Mouse (Mus musculus): Measurements from ENCODE around the gene Filip1l.

The Filip1l gene

GRCm38 (mm10) chr16:57482911-57483310 is 130.0 kb downstream of the Filip1l start:
- DNase-seq (ENCODE audit: low spot score in 2 of 2) = no peak

DNA sequence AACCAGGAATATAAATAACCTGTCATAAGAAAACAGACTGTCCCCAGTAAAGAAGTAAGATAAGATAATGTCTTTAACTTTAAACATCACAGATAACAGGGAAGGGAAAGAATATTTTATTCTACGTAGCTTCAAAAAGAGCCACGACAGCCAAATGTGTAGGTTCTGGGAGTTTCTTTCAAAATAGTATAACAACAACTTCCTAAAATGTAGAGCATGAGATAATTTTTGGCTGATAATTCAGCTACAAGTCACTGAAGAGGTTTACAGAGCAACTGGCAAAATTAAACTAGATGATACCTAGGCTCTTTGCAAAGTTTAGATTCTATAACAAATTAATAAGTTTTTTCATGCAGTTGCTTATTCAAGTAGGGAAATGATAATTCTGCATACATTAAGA is 130.6 kb downstream of the Filip1l start:
- no peak for DNase-seq (ENCODE audit: low spot score in 2 of 2)

DNA sequence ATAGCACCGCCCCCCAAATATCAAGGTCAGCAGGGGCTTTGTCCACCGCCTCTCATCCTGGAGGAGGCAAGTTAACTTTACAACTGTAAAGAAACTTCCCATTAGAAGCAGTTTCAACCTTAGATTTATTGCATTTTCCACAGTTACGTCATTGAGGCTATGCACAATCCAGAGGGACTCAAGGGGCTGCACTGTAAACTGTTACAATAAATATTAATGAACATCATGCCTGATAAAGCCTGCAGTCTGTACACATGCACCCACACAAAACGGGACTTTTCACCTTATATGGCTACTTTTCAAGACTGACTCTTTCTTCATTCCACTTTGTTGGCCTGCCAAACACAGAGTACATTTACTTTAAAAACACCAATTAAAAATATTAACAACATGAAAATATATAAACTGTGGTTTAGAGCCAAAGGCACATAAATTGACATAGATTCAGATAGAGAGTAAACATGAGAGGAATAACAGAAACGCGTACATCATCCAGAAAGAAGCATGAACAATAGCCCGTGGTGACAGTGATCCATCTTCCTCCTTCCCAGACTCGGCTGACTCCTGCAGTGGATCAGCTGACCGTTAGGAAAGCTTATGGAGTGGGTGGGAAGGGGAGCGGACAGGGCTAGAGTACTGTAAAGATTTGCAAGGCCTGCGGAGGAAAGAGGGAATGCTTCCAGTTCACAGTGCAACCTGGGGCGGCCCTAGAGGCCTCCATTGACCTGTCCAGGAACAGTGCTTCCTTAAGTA is 131.3 kb downstream of the Filip1l start:
- DNase-seq (ENCODE audit: low spot score in 2 of 2) = no peak

- DNase-seq (ENCODE audit: low spot score in 2 of 2) = no peak
Observed at GRCm38 (mm10) chr16:57485265-57485664, 132.4 kb downstream of the Filip1l start.

GRCm38 (mm10) chr16:57486266-57486665 is 133.4 kb downstream of the Filip1l start:
- no peak for DNase-seq (ENCODE audit: low spot score in 2 of 2)

DNA sequence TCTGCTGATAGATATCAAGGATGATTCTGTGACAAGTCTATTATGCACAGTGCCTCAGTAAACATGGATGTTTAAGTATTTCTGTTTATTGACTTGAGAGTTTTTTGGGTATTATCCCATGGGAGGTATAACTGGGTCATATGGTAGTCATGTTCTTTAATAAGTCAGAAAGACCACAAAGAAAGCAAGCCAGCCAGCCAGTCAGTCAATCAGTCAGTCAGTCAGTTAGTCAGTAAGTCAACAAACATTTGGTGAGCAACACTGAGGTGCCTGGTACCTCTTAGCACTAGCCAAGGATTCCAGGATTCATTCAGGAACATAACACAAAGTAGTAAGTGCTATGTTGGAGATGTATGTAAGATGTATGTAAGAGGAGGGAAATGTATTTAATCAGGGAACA is 135.8 kb downstream of the Filip1l start:
- DNase-seq (ENCODE audit: low spot score in 2 of 2) = no peak

DNA sequence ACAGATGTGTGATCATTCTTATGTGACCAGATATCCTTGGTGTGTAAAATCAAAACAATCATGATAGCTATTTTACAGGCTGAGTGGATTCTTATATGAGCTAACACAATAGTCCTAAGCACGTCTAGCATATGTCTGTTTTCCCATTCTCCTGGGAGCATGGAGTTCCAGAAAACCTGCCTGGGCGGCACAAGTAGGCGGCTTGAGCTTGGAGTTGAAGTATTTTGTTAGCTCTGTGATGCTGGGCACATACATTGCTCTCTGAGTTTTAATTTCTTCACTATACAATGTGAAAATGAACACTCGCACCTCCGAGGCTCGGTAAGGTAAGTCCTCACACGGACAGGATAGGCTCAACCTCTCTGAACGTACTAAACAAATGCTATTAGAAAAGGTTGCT is 137.8 kb downstream of the Filip1l start:
- no peak for DNase-seq (ENCODE audit: low spot score in 2 of 2)

DNA sequence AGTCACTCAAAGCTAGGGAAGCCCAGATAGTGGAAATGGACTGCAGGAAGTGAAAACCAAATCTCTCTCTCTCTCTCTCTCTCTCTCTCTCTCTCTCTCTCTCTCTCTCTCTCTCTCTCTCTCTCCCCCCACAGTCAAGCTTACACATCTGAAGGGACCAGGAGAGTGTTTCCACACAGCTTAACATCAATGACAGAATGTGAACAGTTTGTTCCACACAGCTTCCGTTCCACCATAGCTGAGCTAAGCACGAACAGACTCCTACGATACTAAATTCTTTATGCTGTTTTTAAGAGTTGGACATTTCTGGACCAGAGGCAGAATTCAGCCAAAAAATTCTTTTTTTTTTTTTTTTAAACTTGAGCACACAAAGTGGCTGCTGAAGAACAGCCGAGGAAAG is 139.0 kb downstream of the Filip1l start:
- no peak for DNase-seq (ENCODE audit: low spot score in 2 of 2)

DNA sequence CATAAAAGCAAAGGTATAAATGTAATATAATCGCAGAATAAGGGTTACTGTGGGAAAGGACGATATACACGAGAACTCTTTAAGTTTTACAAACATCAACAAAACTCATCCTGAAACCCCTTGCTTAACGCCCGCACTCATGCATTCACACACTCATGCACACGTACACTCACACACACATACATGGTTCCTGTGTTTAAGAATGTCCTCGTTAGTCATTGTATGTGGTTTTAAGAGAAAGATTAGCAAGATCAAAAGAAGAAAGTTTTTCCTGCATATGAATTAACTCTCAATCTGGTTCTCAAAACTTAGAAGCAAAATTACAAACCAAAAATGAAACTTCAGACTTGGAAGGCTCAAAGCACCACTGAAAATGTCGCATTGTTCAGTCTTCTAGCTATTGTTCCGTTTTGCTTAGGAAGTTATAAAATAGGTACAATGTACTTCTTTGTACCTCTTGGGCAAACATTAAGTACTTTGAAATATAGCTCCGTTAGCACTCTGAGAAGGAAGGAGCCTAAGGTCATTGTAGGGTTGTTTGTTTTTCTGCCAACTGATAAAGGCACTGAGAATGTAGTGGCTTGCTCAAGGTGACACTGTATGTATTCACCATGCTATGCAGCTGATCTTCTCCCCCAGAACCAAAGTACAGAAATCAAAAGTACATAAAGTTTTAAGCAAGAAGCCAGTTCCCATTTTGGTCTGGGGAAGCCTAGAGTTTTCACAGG is 142.7 kb downstream of the Filip1l start:
- DNase-seq (ENCODE audit: low spot score in 2 of 2) = no peak

DNA sequence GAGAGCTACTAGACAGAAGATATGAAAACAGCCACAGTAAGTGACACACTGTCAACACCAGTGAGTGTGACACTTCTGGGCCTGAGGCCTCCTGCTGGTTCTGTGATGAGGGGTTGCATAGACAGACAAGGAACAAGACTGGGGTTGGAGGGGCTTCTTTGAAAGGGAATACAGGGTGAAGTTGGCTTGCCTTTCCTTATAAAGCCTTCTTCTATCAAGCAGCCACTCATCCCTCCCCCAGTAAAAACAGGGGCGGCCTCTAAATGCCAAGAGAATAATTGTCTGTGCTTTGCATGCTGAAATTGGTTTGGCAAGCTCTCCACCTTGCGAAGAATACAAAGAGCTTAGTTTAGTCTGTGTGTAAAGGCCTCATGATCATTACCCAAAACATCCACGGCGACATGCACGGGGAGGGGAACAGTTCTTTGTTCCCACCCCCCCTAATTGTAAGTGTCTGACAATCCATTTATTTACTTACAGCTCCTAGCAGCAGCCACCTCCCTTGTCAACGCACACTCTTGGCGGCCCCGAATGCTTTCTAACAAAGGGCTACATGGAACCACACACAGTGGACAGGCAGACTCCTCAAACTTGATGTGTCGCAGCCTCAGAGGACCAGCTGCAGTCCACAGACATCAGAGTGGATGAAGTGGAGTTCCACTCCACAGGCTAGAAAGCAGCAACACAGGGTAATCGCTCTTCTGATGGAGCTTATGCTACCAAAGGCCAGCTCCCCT is 143.7 kb downstream of the Filip1l start:
- DNase-seq (ENCODE audit: low spot score in 2 of 2) = peak; percentile 44 to 61

GRCm38 (mm10) chr16:57500851-57501250 is 148.0 kb downstream of the Filip1l start:
- DNase-seq (ENCODE audit: low spot score in 2 of 2) = no peak

GRCm38 (mm10) chr16:57502230-57502629 is 149.3 kb downstream of the Filip1l start:
- no peak for DNase-seq (ENCODE audit: low spot score in 2 of 2)

- no peak for DNase-seq (ENCODE audit: low spot score in 2 of 2)
Observed at GRCm38 (mm10) chr16:57502761-57503160, 149.9 kb downstream of the Filip1l start.

DNA sequence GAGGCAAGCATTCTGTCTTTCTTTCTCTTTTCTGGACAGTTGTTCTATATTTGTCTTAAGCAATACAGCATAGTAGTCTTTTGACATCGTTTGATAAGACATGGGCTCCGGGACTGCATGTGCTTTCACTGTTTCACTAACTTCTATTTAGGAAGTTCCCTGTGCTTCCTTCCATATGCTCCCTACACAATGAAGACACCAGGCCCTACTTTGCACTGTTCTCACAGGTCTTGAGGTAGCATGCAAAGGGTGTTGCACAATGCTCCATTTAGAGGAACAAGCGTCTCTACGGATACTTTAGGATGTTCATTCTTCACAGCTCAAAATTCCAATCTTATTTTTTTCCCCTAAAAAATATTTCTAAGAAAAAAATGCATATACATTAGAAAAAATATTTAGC is 151.8 kb downstream of the Filip1l start:
- no peak for DNase-seq (ENCODE audit: low spot score in 2 of 2)

DNA sequence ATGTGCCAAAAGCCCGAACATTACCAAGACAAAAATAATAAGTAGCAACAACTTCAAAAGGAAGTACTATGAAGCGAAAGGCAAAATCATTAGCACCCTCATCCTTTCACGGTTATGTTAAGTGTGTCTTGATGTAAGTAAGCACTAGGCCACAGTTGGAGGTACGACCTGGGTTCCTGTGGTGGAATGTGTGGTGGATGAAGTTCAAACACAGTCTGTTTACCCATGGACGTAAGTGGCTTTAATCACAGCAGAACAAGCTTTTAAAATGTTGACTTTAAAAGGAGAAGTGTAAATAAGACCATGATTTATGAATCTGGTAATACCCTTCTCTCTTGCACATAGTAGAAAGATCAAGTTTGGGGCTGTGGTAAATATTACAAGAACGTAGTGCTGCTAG is 153.2 kb downstream of the Filip1l start:
- DNase-seq (ENCODE audit: low spot score in 2 of 2) = no peak

GRCm38 (mm10) chr16:57508351-57508750 is 155.5 kb downstream of the Filip1l start:
- no peak for DNase-seq (ENCODE audit: low spot score in 2 of 2)

DNA sequence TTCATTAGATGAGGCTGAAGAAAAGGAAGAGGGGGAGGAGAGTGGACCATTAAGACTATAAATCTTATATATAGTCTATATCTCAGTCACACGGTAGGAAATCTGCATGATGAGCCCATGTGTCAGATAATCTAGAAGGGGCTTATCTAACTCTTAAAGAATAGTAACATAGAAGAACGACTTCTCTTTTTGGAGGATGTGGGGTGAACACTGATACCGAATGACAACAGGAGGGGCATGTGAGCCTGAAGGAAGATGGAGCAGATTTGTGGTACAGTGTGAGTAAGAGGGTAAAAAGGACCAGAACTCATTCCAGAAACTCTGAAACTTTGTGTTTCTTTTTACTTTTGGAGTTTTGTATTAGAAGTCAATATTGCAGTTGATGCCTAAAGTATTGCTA is 156.2 kb downstream of the Filip1l start:
- no peak for DNase-seq (ENCODE audit: low spot score in 2 of 2)

DNA sequence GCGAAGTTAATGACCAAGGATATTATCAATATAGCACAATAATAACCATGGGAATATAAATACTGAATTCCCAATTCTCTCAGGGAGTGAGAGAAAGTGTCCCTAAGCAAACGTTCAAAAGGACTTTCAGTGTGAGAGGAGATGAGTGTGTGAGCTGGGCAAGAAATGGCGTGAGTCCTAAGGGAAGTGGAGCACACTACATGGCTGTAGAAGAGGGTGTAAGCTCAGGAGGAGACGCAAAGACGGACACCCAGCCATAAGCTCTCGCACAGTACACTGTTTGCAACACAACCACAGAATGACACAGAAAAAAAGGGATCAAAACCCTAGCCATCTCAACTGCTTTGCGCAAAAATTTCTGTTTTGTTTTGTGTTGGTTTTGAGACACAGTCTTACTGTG is 160.7 kb downstream of the Filip1l start:
- no peak for DNase-seq (ENCODE audit: low spot score in 2 of 2)

- no peak for DNase-seq (ENCODE audit: low spot score in 2 of 2)
Observed at GRCm38 (mm10) chr16:57514371-57514770, 161.5 kb downstream of the Filip1l start.

DNA sequence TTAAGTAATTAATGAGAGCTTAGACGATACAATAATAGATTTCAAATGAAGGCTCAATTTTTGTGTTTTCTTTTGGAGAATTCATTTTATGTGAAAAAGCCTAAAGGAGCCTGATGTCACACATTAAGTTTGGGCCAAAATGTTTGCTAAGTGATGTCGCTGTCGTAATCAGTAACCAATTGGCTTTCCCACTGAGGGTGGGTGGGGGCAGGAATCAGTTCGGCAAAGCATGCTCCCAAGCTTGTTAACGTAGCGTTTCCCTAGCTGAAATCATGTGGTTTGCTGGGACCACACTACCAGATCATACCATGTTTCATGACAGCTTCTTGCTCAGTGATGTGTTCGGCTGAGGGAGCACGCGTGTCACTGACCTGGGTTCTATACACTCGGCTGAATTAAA is 162.7 kb downstream of the Filip1l start:
- no peak for DNase-seq (ENCODE audit: low spot score in 2 of 2)

- no peak for DNase-seq (ENCODE audit: low spot score in 2 of 2)
Observed at GRCm38 (mm10) chr16:57525046-57525445, 172.2 kb downstream of the Filip1l start.

DNA sequence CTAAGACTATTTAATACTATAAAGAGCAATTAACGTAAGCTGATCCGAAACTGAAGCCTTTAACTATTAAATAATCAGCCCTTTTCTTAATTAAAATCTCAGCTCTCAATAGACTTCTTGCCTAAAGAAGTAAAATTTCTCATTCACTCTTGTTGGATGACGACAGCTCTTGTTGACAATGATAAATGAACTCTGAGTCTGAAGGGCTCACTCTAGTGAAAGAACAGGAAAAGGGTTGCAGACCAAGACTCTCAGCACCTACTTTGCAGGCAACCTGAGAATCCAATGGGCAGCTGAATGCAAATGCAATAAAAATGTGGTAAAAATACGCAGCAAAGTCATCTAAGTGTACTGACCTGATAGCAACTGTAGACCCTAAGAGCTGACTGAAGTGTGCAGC is 172.6 kb downstream of the Filip1l start:
- no peak for DNase-seq (ENCODE audit: low spot score in 2 of 2)

DNA sequence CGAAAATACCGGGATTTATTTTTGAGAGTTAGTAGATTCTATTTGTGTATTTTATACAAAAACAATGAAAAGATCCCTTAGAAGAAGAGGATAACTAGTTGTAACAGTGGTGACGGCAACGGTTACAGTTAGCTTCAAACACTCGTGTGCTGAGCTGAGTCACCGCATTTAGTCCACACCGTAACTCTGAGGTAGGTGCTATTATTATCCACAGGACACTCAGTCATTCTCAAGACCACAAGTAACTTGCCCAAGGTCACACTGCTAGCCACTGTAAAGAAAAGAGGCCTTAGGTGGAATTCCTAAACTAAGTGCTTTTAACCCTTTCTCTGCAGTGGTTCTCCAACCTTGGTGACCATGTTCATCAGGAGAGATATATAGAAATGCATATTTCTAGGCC is 174.0 kb downstream of the Filip1l start:
- no peak for DNase-seq (ENCODE audit: low spot score in 2 of 2)

Measured in right cerebral cortex, postnatal 10 days (tissue).